Mouse (Mus musculus): ENCODE data around the gene Hcrtr1.
A peak's percentile ranks its signal among the peaks of the same experiment; 100 is the strongest.

Gene Hcrtr1

DNA sequence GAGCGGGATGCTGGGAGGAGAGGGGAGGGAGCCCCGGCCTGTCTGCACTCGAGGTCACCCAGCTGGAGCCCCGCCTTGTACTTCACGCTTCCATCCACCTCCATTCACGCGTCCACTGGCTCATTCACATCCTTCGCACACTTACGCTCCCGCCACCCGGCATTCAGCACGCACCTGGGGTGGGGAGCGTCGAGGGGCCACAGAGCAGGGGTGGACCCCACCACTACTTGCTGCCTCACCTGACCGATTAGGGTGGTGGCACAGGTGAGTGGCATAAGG lies at the start of gene Hcrtr1:
Gene Hcrtr1 (minus strand): TSS at position 146 of the 279 bp plus-strand sequence.
- no peak for DNase-seq (ENCODE audit: low spot score)

DNA sequence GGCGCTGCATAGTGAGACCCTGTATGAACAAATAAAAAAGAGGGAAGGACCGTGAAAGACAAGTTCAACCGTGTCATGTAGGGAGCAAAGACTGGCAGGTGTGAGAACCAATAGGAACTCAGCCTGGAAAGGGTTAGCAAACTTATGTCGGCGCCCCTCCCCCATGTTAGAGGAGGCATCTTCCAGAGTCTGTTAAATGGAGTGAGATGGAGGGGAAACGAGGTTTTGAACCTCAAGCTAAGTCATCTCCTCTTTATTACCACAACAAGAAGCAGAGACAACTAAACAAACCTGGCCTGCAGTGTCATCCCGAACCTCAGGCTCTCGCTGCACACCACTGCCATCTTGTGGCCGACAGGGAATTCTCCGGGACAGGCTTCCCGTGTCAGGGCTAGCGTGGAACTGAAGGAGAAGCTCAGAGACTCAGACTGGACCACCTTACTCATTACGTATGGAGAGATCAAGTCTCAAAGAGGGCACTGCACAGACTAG lies 49.7 kb upstream of the Hcrtr1 start:
- DNase-seq (ENCODE audit: low spot score) = peak; percentile 86

DNA sequence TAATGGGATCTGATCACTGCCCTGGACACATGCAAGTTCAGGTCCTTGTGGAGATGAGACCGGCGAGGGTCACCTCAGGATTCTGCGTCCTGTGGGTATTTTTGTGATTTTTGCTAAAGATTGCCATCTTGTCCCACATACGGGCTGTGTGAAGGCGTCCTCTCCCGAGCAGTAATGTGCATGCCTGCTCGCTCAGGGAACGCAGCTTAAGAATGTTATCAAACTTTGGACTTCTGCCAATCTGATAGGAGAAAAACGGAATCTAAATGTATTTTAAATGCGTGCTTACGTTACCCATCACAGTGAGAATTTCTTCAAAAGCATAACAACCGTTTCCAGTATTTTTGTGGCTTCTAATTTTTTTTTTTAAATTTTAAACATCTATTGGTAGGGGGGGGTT lies 47.7 kb upstream of the Hcrtr1 start:
- DNase-seq (ENCODE audit: low spot score) = no peak

DNA sequence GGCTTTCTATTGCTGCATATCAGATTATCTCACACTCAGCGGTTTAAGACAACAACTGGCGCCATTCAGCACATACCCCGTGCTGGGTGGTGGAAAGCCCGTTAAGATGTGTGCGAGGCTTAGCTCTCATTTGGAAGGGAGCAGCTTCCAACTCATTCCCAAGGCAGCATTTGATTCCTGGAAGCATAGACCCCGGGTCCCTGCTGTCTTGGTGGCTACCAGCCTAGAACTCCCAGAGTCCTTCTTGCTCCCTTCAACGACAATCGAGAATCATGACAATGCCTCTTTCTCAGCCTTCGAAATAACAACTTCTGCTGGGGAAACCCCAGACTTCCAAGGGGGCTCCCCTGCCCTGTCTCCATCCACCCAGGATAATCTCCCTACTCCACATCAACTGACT lies 47.3 kb upstream of the Hcrtr1 start:
- DNase-seq (ENCODE audit: low spot score) = no peak

DNA sequence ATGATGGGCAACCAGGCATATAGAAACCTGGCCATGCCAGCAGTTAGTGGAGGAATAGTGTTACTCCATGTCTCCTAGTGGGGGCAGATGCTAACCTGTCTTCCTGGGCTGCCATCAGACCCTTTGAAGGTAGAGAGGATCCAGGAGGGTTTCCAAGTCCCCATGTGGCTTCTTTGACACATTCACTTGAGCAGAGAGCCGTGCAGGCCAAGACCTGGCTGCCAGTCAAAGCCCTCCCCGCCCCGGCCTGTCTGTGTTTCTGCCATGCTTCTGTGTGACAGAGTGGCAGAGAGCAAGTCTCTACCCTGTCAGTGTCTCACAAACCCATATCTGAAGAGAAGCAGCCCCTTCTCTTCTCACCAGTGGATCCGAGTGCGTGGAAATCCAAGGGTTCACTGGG lies 44.7 kb upstream of the Hcrtr1 start:
- DNase-seq (ENCODE audit: low spot score) = no peak

DNA sequence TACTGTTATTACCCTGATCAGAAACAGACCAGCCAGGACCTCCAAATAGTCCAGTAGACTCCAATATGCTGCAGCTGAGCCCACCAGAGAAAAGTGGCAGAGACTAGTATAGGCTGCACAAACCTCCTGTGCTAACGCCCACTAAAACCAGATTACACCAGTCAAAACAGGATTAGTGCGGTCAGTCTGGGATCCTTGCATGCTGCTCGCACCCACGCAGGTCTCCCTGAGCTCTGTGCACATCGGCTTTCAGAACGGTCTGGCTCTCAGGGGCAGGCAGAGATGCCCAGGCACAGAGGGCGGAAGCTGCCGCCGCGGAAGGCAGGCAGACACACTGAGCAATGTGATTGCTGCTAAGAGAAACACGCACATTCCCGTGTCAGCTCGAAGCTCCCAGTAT lies 43.9 kb upstream of the Hcrtr1 start:
- DNase-seq (ENCODE audit: low spot score) = no peak

DNA sequence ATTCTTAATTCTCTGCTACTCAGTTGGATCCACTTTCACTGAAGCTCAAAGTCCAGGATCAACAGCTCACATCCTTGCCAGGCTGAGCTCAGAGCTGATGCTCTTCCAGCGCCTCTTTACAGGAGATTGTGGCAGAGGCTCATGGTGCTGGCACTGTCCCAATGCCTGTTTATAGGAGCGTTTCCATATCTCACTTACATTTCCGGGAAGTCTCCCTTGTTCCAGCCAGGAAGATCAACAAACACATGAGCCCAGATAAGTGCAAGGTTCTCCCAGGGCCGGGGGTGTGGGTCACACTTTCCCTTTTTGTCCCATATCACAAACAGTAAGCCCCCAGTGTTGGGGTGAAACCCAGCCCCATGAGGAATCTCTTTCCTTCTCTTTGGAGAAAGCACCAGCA lies 42.7 kb upstream of the Hcrtr1 start:
- DNase-seq (ENCODE audit: low spot score) = no peak

DNA sequence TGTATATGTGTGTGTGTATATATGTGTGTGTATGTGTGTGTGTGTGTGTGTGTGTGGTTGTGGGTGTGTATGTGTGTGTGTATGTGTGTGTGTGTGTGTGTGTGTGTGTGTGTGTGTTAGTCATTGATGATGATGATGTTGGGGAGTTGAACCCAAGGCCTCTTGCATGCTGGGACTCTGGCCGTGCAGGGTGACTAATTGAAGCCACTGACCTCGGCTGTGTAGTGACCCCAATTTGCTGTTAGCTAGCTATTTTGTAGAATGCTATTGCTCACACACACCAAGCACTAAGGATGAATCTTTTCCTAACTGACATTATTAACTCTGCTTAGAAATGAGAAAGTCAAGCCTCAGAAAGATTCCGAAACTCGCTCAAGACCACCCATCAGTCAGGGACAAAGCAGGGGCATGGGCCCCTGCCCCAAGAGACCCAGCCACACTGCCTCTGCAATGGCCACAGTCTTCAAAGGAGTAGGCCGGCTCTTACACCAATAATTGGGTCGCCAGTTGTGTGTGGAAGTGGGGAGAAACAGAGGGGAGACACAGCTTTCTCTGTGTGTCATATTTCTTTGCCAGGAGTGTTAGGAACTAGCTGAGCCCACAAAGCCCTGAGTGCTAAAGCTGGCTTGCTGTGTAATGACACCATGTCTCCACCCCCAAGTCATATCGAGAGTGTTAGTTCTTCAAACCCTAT lies 41.9 kb upstream of the Hcrtr1 start:
- DNase-seq (ENCODE audit: low spot score) = no peak

DNA sequence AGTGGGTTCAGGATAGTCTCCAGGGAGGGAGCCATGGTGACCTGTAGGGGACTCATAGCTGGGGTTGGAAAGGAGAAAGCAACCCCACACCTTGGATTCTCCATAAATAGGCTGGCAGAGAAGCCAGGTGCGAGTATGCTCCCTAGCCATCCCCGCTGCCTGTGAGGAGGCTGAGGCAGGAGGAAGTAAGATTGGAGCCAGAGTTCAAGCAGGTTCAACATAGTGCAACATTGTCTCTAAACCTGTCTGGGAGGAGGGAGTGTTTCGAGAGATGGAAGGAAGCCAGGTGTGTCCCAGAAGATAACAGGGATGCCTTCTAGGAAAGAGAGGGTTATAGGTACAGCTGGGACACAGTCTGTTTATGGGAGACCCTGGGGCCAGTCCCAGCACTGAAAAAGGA lies 40.7 kb upstream of the Hcrtr1 start:
- DNase-seq (ENCODE audit: low spot score) = no peak

DNA sequence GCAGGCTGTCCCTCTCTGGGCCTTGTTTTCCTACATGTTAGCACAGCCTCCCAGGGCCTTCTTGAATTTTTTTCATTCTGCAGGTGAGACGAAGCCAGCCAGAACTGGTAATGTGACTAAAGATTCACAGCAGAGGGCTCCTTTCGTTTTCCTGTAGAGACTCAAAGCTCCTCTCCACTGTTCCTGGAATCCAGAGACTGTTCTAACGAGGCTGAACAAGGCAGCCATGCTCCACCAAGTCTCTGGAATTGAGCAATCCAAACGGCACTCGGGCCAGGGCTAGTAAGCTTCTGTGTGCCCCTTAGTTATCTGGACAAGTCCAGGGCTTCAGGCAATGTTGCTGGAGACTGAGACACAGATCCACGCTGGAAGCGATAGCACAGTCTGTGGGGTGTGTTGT lies 38.4 kb upstream of the Hcrtr1 start:
- peak; percentile 58 for DNase-seq (ENCODE audit: low spot score)

DNA sequence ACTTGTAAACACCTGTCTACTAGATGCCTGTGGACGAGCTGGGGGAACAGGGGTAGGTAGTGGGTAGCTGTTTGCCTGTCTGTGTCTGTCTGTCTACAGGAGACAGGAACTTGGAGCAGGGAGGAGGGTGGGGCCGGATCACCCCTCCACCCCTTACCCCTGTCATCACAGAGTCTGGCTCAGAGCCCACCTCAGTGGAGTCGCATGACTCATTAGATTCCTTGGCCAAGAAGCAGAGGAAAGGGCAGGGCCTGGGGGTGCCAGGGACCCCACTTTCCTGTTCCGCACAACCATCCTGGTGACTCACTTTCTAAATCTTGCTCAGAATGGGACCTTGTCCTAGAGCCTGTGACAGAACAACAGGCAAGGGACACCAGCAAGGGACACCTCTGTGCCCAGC lies 37.9 kb upstream of the Hcrtr1 start:
- peak; percentile 53 for DNase-seq (ENCODE audit: low spot score)

DNA sequence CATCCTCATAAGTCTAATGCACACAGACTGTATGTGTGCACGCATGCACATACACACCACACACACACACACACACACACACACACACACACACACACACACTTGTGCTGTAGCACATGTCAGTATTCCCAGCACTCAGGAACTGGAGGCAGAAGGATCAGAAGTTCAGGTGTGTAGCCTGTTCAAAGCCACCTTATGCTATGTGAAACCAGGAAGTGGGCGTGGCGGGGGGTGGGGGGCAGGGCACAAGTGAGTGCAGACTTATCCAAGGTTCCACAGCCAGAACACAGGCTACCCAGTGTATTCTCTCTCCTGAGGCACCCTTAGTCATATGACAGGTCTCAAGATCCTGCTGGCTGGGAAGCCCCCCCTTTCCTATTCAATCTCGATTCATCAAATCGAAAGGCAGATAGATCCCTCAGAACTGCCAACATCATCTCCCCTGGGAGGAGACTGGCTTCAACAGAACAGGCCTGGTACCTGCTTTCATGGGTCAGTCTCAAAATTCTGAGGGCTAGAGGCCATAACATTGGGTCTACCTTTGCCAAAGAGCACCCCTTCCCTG lies 37.1 kb upstream of the Hcrtr1 start:
- DNase-seq (ENCODE audit: low spot score) = no peak

DNA sequence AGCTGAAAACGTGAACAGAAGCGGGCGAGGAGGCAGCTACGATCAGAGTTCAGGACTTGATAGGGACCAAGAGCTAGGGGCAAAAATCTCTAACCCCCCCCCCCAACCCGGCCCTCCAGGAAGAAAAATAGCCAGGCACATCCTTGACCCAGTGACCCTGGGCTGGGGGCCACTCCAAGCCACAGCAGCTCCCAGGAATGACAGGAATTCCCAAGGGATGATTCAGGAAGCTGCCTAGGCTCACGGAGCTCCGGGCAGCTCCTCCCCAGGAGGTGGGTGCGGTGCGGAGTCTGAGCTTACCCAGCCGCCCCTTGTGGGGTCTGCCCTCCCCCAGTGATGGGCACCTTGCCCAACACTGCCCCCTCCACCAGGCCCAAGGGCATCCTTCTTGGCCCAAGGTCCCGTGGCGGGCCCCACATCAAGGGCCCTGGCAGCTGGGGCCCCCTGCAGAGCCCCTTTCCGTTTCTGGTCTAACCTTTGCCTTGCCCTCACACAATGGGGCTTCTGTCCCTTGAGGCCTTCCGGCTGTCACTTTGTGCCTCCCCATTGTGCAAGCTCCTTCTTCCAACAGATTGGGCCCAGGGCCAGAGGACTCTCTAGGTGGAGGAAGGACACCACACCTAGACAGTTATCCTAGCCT lies 36.0 kb upstream of the Hcrtr1 start, which contains the start of gene Tinagl1:
Gene Tinagl1 (minus strand): TSS at position 51 of the 640 bp plus-strand sequence.
- DNase-seq (ENCODE audit: low spot score) = no peak

DNA sequence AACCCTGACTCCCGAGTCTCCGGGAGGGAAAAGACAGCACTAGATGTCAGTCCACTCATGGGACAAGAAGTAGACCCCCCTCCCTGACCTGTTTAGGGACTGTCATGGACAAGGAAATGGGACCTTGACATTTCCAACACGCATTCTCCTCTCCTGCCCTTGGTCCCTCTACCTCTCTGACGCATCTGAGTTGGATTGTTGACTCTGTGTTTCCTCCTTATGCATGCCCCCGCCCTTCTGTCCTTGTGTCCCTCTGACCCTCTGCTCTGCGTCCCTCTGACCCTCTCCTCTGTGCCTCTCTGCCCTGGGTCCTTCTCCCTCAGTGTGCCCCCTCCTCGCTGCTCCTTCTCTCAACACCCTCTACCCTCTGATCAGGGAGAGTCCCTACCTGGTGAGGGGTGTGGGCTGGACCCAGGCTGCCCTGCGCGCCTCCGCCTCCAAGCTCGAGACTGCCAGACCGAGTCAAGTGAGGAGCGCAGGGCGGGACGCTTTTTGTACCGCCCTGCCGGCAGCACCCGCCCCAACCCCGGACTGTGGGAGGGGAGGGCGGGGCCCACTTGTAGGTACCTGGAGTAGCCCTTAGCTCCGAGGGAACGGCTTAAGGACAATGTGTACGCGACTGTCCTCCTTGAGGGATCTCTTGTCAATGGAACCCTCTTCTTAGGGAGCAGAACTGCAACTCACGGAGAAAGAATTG lies 35.3 kb upstream of the Hcrtr1 start:
- peak; percentile 36 for DNase-seq (ENCODE audit: low spot score)

DNA sequence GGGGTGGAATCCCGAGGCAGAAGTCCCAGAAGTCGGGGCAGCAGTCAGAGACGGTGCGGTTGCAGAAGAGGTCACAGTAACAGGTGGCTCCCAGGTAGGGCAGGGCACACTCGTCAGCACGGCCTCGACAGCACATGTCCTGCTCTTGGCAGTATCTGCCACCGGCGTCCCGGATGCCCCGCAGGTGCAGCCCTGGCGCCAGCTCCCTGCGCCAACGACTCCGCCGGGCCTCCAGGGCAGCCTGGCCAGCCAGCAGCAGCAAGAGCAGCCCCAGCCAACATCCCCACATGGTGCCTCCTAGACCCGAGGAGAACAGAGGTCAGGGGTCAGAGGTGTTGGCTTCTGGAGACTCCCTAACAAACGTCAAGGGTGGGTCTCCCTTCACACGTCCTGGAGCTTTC lies 34.8 kb upstream of the Hcrtr1 start:
- no peak for DNase-seq (ENCODE audit: low spot score)

DNA sequence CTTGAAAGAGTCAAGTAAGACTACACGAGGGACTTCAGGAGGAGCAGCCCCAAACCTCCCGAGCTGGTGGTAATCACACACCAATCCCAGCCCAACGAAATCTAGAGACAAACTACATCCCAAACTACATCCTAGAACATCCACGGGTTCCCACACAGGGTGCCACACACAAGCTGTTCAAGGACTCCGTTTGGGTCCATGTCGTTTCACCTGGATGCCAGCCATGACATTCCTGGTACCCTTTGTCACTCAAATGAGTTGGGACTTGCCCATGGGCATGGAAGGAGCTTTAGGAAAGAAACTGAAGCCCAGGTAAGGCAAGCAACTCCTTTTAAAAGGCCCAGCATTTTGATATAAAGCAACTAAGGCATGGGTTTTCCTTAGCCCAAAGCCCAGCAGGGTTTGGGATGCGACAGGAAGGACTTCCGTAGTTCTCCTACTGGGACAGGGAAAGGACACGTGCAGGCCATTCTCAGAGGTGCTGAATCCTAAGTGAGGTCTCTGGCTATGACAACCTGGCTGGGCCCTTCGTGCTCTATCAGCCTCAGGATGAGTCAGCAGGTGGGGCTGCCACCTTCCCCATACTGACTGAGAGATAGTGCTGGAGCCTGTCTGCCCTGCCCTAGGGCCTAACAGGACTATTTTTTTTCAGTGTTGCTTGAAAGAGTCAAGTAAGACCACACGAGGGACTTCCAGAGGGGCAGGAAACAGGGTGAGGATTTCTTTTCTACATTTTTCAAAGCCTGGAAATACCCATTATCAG lies 34.1 kb upstream of the Hcrtr1 start:
- no peak for DNase-seq (ENCODE audit: low spot score)

DNA sequence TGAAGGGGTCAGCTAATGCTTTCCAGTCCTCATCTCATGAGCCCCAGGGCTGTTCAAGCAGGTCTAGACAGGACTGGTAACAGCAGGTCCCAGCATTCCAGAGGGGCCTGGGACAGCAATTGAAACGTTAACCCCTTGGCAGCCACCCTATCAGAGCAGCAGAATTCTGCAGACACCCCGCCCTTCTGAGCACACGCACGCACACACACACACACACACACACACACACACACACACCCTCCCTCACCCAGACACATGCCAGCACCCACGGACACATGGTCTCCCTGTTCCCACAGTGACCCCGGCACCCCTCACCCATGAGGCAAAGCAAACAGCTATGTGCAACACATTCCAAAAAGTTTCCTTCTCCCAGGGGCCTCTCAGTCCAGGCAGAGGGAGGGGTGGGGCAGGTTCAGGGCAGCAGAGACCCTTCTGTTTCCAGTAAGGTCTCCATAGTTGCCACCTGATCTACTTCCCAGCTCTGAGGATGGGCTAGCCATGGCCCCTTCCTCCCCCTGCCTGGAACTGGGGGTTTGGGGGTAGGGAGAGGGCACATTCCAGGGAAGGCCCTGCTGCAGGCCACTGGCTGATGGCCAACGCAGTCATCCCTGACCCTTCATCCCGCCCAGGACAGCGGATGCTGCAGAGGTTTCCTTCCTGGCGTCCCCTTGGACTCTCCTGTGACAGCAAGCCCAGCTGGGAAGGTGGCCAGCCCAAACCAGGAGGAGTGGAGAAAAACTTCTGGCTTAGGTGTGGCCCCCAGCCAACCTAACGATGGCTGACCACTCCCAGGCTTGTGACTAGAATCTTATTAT lies 33.0 kb upstream of the Hcrtr1 start:
- DNase-seq (ENCODE audit: low spot score) = no peak

DNA sequence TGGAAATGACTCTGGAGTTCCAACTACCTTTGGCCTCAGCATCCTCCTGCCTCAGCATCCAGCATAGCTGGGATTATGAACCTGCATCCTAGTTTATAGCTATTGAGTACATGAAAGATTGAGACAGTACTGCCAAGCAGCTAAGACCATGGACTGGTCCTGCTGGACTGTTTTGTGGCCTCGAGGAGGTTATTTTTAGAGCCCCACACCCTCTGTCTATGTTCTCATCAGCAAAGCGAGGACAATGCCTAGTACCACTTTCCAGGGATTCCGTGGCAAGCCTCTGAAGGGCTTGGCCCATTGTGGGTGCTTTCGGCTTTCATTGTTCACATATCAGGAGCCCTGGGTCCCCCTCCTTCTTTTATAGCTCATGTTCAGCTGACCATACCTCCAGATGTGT lies 31.2 kb upstream of the Hcrtr1 start:
- DNase-seq (ENCODE audit: low spot score) = no peak

DNA sequence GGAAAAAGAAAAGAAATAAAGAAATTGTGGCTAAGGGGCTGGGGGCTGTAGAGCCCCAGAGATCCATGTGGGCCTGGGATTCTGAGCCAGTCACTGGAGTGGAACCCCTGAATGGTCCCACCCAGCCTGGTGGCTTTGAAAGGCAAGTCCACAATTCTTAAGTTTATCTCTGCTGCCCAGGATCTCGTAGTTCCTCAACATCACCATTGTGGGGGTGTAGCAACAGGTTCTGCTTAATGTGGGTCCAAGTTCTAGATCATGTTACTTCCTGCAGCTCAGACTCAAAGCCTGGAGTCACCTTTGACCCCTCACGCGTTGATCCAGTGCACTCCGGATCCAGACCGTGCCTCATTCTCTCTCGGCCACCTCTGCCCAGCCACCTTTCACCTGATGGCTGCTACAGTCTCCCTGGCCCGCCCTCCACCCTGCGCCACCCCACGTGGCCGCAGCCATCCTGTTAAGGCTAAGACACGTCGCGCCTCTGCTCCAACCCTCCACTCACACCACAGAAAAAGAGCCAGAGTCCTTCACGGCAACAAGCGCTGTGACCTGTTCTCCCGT lies 30.3 kb upstream of the Hcrtr1 start:
- no peak for DNase-seq (ENCODE audit: low spot score)

DNA sequence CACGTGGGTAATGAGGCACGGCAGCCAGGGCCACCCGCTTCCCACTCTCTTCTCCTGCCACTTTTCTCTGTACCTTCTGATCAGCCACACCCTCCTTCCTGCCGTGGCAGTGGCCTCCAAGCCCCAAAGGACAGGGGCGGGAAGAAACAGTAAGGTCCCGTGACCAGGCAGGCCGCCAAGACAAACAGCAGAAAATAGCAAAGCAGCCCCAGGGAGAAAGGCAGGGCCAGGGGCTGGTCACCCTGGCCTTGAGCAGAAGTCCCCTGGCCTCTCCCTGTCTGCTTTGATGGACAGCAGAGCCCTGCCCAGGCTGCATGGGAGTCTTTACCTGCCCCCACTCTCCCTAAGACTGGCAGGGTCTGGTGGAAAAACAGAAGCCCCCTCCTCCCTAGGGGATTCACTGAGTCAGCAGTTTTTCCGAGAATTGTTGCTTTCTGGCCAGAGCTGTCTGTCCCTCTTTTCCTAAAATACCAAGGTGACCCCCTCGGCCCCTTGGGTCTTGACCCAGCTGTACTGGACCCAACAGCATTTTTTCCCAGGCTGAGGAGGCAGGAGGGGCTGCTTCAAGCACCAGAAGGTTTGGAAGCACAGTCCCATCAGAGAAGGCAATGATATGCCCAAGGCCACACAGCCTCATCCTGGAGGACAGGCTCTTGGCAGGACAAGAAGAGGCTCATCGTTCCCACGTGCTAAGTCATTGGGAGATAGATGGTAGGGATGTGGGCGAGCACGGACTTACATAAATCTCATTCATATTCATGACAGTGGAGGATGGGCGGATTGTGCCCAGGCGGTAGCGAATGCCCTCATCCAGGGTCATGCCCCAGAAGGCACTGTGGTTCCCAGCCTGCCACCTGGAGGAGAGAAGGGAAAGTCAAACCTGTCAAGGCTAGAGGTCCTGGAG lies 29.4 kb upstream of the Hcrtr1 start:
- peak; percentile 78 for DNase-seq (ENCODE audit: low spot score)

Measured in adipocyte (in vitro differentiated cells).